Mouse (Mus musculus) stomach, postnatal 0 days (tissue): ENCODE measurements around the gene Trmt1.

Experiments
- CTCF ChIP-seq: IDR thresholded peaks from 2 replicates; pipeline ENCODE4 v1.5.1; 2016; ENCODE audit warnings: antibody characterized with exemption, low read depth, mild to moderate bottlenecking, moderate library complexity
- EP300 ChIP-seq: optimal IDR thresholded peaks from 2 replicates; pipeline ENCODE3; 2016; ENCODE audit warnings: antibody characterized with exemption

DNA sequence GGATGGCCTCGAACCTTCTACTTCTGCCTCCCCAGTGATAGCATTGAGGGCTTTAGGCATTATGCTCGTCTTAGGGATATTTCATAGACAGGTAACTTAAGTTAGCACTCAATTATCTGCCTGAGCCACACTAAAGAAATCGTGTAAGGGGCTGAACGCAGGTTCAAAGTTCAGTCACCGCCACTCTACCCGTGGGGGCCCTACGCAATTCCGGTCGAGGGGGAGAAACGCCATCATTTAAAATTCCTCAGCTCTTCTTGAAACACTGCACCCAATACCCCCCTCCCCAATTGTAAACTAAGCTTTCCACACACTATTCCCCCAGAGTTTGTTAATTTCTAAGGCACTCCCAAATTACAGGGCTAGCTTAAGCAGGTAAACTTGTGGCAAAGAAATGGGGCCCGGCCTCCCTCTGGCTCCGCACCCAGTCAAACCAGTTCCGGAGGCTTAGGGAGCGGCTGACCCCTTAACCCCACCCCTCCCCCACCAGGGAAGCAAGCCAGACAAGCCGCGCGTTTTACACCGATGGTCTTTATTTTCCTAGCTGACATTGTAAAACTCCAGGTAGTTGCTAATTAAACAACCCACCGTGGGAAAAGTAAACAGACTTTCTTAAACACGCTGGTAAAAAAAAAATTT, 25.2 kb upstream of the Trmt1 start:
- TF ChIP-seq CTCF, result no peak
- no peak for TF ChIP-seq EP300
